Mouse (Mus musculus) adrenal gland, postnatal 14 days (tissue): ENCODE measurements around the gene 0610012G03Rik. TPM values are rescaled to one million over a fixed set of nuclear protein-coding genes. Genes with fewer than 3 reads are reported as not detected.

Experiments
- microRNA-seq, 2 experiments: library from miRNA; unstranded; fragments of <30 nt; microRNA quantifications; one replicate each; pipeline ENCODE4 v1.2.0; 2021
- total RNA-seq: library from RNA; stranded (reverse); gene quantifications from 2 replicates; pipeline ENCODE4 v1.2.3, GENCODE M21; 2021

The 0610012G03Rik gene
- total RNA-seq, 1 experiment from 2014 or later = 54.2 TPM

Small RNAs within 50 kb of the gene (microRNA-seq; reads per million reads assigned to microRNA genes)
- gene Gm26269 = 0 reads per million in 2 experiments

Other genes starting within 250 kb of the 0610012G03Rik start
- 0.08 TPM in 1 of 2 replicates, not detected in the other for gene Meltf, start 69.7 kb downstream of the 0610012G03Rik start, total RNA-seq
- 1.1 and 1.3 TPM in 2 replicates for gene Pigz, start 14.6 kb downstream of the 0610012G03Rik start, total RNA-seq
- 48.6 and 51.0 TPM in 2 replicates for gene Ncbp2, start within 50 bp of the 0610012G03Rik start, total RNA-seq
- gene Senp5, start 54.8 kb upstream of the 0610012G03Rik start, total RNA-seq = 20.8 and 22.1 TPM in 2 replicates
- gene Pak2, start 130.8 kb upstream of the 0610012G03Rik start, total RNA-seq = 58.2 and 64.3 TPM in 2 replicates
- 36.8 and 37.7 TPM in 2 replicates for gene Pigx, start 151.2 kb upstream of the 0610012G03Rik start, total RNA-seq
- gene Cep19, start 151.3 kb upstream of the 0610012G03Rik start, total RNA-seq = 9.9 and 11.3 TPM in 2 replicates
- gene Nrros, start 217.1 kb upstream of the 0610012G03Rik start, total RNA-seq = 8.0 and 17.4 TPM in 2 replicates
- not detected in 2 replicates for gene Bex6, start 231.3 kb upstream of the 0610012G03Rik start, total RNA-seq